Mouse (Mus musculus): ENCODE results near the gene Megf11.

Gene Megf11

DNA sequence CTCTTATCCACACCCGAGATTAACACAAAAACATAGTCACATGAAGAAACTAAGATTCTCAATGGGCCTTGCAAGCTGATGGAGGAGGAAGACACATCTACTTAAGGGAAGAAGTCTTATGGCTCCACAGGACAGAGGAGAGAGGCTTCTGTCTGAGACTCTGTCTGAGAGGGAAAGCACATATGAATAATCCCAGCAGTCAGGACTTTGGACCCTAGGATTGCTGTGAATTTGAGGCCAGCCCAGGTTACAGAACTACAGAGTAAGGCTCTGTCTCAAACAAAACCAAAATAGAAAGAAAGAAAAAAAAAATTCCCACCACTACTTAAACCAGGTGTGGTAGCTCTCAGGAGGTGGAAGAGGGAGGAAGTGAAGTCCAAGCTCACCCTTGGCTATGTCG lies 266.7 kb downstream of the Megf11 start:
- WGBS: 82% methylated on average over 2 of the region's 2 CpGs

DNA sequence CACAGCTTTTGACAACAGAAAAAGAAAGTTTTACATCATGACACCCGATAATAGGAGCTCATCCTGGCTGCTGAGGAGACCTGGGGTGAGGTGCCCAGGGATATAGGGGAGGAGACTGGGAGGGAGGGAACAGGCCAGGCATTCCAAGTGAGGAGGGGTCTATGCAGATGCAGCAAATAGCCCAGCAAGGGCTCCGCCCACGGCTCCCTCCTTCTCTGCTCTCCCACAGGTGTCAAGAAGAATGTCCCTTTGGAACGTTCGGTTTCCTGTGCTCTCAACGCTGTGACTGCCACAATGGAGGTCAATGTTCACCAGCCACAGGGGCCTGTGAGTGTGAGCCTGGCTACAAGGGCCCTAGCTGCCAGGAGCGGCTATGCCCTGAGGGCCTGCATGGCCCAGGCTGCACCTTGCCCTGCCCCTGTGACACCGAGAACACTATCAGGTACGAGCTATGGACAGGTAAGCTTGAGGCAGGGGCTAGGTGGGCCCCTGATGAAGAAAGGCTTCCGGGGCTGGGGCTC lies 267.5 kb downstream of the Megf11 start:
- WGBS: 80% methylated on average over 10 of the region's 10 CpGs

DNA sequence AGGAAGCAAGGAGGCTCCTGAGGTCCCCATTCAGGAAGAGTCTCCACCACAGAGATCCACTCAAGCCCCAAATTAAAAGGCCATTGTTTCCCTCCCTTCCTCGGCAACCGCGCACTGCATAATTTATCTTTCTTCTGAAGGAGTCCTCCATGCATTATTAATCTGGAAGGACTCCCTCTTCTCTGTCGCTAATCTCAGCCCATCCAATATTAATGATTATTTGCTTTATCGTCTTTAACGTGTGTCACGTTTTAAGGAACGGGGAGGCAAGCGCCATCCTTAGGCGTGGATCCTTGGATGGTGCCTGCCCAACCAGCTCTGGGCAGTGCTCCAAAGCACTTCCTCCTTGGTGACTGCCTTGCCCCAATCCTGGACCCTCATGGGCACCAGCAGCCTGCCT lies 269.3 kb downstream of the Megf11 start:
- WGBS: 81% methylated on average over 10 of the region's 10 CpGs

DNA sequence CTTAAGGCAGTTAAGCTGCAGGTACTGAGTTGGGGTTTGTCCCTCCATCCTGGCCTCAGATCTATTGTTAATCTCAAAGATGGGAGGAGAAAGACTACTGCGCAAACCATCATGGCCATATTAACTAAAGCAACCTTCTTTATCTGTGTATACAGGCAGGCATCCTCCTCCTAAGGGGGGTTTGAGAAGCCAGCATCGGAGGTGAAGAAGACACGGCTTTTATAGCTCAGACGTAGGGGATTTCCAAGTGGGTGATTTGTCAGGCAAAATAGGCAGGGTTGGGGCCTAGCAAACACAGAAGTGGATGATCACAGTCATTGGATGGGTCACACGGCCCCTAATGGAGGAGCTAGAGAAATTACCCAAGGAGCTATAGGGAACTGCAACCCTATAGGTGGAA lies 271.2 kb downstream of the Megf11 start:
- 97% methylated on average over 5 of the region's 5 CpGs for WGBS

DNA sequence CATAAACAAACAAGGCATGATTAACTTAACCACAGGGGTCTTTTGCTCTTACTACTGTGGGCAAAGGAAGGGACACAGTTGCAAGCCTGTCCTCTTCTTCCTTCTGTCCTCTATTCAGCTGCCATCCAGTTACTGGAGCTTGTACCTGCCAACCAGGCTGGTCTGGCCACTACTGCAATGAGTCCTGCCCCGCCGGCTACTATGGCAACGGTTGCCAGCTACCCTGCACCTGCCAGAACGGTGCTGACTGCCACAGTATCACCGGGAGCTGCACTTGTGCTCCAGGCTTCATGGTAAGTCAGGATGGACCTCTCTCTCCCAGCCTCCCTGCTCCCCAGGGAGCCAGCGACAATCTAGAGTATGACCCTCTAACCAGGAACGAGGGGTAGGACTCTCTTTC lies 274.8 kb downstream of the Megf11 start:
- WGBS: 78% methylated on average over 7 of the region's 7 CpGs

DNA sequence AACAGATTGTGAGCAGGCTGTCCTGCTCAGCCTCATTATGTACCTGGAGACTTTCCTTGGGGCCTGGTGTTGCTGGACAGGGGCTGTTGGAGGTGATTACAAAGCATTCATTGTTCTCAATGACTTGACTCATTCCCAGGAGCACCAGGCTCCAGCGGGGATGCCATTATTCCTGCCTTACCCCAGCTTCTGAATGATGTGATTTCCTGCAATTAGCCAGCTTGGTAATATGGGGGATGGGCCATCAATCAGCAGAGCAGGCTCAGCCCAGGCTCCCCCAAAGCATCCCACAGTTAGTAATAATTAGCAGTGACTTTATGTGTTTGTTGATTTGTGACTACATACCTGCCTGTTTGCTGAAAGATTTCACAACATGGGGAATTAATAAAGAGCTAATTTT lies 279.2 kb downstream of the Megf11 start:
- WGBS: 30% methylated on average over 1 of the region's 1 CpGs

DNA sequence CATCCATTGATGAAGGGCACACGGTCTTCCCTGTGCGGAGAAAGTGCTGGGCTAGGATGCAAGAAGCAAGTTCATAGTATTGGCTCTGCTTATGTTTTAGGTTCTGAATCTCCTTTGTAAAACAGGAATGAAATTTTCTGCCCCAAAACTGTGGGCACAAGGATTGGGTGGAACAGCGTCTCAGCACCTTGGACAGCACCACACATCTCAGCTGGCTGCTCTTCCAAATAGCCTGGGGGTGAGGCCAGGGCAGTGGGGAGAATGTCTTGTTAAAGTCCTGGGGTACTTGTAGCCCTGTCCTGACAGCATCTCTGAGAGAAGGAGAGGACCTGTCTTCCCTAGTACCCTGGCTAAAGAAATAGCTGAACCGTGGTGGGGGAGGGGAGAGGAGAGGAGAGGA lies 281.1 kb downstream of the Megf11 start:
- WGBS: 52% methylated on average over 4 of the region's 4 CpGs

DNA sequence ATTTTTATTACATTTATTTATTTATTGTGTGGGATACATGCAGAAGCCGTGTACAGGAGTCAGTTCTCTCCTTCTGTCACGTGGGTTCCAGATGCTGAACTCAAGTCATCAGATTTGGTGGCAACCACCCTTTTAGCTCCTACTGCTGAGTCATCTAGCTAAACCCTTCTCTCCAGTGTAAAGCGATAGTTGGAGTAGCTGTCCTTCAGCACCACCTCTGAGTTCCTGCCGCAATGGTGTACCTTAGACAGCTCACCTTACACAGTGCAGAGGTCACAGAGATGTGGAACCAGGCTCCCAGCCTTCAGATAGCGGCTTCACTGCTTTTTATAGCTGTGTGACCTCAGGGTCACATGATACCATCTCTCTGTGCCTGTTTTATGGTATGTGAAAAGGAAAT lies 282.1 kb downstream of the Megf11 start:
- WGBS: 37% methylated on average over 5 of the region's 5 CpGs

DNA sequence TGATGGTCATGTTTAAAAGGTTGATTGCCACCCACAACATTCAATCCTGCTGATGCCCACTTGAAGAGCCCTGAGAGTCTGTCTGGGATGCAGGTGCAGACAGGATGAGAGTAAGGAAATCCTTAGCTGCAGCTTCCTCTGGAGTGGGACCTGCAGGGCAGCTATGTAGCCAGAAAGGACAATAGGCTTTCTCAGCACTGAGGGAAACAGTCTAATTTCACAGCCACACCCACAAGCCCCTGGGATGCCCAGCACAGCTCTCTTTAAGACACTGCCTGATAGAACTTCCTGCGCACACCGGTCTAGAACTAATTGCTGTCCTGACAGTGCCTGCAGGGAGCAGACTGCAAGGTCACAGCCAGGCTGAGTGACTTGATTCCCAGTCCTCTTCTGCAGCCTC lies 282.6 kb downstream of the Megf11 start:
- 74% methylated on average over 2 of the region's 2 CpGs for whole genome bisulfite sequencing

DNA sequence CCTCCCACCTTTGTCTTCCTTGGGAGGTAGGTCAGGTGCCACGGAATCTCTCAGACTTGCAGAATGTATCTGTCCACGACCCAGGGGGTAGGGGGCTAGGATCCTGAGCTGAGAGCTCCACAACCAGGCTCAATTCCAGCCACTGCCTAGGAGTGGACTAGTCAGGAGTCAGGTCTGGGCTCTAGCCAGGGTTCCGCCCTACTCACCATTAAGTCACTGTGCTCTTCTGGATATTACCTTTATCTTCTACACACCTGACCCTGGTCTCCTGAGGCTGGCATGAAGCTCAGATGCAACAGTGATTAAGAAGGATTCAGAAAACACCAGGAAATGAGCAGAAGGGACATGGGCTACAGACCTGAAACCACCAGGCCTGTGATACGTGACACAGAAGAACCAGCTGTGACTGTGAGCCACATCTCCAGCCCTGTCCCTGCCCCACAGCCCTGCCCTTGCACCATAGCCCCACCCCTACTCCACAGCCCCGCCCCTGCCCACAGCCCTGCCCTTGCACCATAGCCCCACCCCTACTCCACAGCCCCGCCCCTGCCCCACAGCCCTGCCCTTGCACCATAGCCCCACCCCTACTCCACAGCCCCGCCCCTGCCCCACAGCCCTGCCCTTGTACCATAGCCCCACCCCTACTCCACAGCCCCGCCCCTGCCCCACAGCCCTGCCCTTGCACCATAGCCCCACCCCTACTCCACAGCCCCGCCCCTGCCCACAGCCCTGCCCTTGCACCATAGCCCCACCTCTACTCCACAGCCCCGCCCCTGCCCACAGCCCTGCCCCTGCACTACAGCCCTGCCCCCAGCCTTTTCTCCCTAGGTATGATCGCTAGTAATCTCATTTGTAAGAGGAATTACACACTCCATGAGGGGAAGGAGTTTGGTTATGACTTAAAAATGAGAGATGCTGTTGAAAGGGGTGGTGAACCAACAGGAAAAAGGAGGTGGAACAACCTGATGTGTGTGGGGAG lies 286.2 kb downstream of the Megf11 start:
- 45% methylated on average over 10 of the region's 11 CpGs for WGBS

DNA sequence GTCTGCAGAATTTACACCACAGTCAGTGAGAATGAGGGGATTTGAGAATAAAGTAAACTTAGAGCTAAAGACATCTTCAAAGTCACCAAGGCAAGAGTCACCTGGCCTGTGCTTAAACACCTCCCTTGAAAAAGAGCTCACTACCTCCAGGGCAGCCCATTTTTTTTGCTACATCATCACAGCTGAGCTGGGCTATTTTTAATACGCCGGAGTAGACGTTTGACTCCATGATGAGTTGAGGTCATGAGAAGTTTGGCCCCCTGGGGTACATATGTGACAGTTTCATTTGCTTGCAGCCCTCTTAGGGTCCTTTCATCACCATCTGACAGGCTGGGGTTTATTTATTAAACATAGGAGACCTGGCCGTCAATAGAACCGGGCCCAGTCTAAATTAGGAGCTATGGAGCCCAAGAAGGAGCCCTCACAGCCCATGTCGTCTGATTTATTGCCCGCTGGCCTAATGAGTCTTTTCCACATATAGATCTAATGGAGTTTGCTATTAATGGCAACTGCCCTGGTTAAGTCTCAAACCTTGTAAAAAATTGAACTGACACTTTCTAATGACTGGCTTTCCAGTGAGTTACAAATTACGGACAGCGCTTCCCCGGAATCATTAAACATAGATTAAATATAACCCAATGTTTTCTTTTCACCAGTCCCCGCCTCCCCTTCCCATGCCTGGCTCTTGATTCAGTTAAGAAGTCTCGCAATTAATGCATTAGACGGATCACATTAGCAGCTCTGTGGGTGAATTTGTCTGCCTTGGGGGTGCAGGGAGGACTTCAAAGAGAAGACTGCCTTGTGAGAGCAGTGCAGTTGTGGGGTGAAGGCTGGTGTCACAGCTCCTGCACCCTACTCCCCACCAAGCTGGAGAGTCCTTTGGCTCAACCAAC lies 301.9 kb downstream of the Megf11 start:
- WGBS: 72% methylated on average over 13 of the region's 13 CpGs

DNA sequence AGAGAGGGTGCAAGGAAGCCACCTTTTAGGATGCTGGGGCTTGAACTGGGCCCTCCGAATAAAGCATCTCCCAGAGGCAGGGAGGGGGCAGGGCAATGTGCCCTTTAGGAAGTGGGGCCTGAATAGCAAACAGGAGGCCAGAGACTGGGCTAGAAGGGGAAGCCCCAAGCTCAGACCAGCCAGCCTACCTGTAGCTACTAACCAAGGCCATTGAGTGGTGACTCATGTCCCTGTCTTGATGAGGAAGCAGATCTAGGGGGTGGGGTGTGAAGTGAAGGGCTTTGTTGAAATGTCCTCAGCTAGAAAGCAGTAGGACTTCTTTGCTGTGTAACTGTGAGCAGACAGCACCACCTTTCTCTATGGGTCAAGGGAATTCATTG lies 302.6 kb downstream of the Megf11 start:
- 85% methylated on average over 1 of the region's 1 CpGs for WGBS

DNA sequence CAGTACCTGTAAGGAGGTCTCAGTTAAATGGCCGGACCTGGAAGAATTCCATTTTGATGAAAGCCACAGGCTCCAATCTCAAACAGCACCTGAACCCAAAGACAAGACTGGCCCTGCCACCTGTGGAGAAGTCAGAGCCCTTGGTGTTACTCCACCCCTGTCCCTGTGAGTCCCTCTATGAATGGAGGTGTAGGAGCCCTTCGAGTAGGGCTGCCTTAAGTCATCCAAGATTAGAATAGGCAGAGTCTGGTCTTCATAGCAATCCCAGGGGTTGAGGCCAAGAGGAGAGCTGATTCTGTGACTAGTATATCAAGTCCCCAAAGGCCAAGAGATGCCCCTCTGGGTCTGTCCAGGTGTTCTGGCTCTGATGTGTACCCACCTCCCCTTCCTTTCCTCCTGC lies 305.3 kb downstream of the Megf11 start:
- WGBS: 78% methylated on average over 2 of the region's 2 CpGs

DNA sequence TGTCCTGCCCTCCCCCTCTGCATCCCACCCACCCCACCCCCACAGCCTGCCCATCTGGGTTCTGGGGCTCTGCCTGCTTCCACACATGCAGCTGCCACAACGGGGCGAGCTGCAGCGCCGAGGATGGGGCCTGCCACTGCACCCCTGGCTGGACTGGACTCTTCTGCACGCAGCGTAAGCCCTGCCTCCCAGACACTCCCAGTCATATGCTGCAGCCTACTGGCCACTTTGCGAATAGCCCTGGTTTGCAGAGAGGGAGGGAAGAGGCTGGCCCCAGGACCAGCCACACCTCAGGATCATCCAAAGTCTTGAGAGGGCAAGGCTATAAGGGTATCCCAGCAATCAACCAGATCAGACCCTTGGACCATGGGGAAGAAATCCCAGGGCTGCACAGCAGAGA lies 305.8 kb downstream of the Megf11 start:
- 10% methylated on average over 7 of the region's 7 CpGs for WGBS

DNA sequence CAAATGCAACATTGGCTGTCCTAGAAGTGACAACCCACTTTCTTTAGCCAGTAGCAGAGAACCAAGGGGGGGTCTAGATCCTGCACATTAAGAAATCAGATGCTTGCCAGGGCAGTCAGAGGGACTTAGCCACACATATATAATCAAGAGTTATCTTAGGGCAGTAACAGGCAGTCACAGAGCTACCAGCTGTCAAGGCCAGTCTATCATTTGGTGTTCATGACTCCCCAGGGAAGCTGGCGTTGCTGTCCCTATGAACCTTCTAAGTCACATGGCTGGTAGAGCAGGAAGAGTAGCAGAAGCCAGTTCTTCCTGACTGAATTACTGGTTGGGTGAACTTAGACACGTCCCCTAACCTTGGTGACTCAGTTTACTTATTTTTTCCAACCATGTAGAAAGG lies 307.7 kb downstream of the Megf11 start:
- 85% methylated on average over 2 of the region's 2 CpGs for WGBS

DNA sequence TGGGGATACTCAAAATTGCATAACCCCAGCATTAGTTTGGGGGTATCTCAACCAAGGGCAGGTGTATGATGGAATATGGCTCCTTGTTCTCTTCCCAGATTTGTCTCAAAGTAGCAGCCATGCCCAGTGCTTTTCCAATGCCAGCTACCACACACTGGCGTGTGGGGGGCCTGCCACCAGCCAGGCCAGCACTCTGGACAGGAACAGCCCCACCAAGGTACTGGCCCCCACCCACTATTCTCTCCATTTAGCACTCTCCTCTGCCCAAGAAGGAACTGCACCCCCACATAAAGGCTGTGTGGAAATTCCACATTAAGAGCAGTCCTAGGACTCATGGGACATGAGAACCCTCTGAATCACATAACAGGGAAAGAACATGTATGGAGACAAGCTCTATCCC lies 309.8 kb downstream of the Megf11 start:
- WGBS: 88% methylated on average over 1 of the region's 1 CpGs

DNA sequence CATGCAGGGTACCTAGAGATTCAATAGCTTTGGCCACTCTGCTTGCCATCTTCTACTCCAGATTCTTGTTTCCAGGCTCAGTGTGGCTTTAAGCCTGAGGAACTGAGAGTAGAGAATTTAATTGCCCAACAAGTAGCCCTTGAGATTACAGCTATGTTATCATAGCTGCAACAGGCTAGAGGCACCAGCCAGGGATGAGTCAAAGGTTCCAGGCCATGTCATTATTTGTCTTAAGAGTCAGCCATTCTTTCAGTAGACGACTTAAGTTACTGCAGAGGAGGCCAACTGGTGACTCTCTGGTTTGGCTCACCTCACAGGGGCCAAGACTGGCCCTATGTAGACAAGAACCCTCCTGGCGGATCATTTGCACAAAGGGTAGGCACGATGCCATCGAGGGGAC lies 311.0 kb downstream of the Megf11 start:
- 85% methylated on average over 4 of the region's 4 CpGs for WGBS

DNA sequence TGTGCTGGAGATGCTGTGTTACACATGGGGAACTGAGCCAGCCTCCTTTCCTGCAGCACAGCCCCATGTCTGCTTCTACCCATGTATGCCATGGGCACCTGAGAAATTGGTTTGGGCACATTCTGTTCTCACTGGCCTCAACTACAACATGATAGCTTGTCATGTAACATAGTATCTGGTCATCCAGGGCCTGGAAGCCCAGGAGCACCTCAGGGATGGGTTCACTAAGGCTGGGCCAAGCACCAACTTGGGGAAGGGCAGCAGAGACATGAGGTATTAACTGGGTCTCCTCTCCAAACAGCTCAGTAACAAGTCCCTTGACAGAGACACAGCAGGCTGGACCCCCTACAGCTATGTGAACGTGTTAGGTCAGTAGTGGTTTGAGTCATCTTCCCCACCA lies 311.6 kb downstream of the Megf11 start:
- WGBS: 64% methylated on average over 1 of the region's 1 CpGs

DNA sequence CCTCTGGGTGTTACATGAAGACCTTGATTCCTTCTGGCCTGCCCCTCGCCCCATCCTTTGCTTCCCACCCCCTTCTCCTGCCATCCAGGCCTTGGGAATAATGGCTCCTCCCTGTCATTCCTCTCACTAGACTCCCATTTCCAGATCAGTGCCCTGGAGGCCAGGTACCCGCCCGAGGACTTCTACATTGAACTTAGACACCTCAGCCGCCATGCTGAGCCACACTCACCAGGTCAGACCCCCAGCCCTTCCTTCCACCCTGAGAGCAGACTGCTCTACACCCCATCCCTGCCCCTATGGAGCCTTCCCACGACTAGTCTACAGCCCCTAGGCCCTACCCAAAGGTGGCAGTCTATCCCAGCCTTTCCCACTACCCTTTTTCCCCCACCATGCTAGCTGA lies 312.3 kb downstream of the Megf11 start:
- WGBS: 89% methylated on average over 5 of the region's 5 CpGs

DNA sequence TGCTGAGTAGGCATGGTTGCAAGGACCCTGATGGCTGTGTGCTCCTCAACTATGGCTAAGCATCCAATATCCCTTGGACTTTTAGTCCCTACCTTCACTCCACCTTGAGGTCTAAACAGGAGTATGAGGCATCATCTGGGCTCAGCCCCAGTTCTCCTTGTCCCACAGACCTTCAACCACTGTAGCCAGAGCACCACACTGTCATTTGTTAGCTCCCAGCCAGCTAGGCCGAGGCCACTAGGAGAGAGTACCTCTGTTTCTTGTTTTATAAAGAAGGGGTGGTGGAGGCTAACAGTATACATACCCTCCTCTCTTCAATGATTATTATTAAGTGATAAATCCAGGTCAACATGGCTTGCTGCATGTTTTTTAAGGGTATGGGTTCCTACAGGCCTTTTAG lies 313.2 kb downstream of the Megf11 start:
- WGBS: 86% methylated on average over 1 of the region's 1 CpGs

DNA sequence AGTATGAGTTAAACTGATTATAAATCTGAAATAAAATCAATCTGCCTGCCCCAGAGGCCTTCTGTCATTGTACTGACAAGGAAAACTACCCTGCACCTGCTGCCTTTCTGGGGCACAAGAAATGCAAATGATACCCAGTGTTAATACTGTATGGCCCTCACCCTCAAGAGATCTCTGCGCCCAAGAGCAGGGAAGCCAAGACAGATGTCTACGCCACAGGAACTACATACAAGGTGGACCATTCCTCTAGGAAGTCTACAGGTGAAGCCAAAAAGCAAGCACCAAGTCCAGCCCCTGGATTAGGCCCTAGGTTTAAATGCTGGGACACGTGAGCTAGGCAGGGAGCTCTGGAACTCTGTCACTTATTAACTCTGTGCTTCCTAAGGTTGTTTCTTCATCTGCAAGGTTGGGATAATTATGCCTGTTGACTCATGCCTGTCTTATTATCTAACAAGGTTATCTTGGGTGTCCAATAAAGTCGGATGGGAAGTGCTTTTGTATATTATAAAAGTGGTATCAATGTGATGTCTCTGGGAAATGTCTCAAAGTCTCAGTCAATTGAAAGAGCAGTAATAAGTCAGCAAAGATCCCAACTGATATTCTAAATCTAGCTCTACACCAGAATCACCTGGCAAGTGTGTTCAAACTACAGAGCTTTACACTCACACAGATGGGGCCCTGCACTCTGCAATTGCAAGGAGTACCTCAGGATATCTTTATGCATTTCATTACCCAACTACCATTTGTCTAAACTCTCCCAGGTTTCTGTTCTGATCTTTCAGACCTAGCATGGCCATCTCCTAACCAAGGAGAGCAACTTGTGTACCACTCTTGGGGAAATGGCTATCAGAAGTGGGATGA lies 315.3 kb downstream of the Megf11 start:
- 90% methylated on average over 4 of the region's 4 CpGs for WGBS

DNA sequence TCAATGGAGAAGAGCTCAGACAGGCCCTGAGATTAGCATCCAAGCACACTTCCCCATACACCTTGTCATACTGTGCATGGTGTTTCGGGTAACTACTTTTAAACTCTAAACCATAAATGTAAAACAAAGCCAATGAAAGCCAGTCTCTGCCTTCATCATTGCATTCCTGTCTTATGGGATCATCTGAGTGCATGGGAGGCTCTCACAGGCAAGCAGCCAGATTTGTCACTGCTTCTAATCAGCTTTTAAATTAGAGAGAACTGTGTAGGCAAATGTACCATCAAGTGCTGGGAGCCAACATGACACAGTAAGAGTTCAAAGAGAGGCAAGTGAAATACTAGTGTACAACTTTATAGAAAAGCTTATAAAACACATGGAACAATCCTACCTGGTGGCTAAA lies 316.2 kb downstream of the Megf11 start:
- WGBS: 49% methylated on average over 1 of the region's 1 CpGs

Data from cerebral cortex, adult 2 months (tissue).